Mouse (Mus musculus) megakaryocyte-erythroid progenitor cell, adult 5 weeks (primary cell): ENCODE results near the gene Krtap4-6. TPM values are rescaled to one million over a fixed set of nuclear protein-coding genes. Genes with fewer than 3 reads are reported as not detected.

Experiments used
- polyA plus RNA-seq: library from polyadenylated mRNA; stranded (reverse); fragments of >175 nt; gene quantifications from 2 replicates; pipeline ENCODE4 v1.2.3, GENCODE M21; 2012

Gene Krtap4-6
- 0.08 TPM in 1 of 2 replicates, not detected in the other for polyA plus RNA-seq

GRCm38 (mm10) chr11:99665860-99666259 lies at the start of gene Krtap4-6:
TSS of gene Krtap4-6 (minus strand) at chr11:99665960.

GRCm38 (mm10) chr11:99690463-99690862 lies 24.7 kb upstream of the Krtap4-6 start, which contains the start of gene Gm14190:
TSS of gene Gm14190 (minus strand) at chr11:99690740.

GRCm38 (mm10) chr11:99658467-99659010 lies 7.2 kb downstream of the Krtap4-6 start, which contains the start of gene Gm11563:
TSS of gene Gm11563 (minus strand) at chr11:99658960.

GRCm38 (mm10) chr11:99650136-99650535 lies 15.6 kb downstream of the Krtap4-6 start, which contains the start of gene Gm11555:
TSS of gene Gm11555 (minus strand) at chr11:99650236.

GRCm38 (mm10) chr11:99643635-99644139 lies 22.1 kb downstream of the Krtap4-6 start, which contains the start of gene Krtap4-7:
TSS of gene Krtap4-7 (minus strand) at chr11:99644089.

GRCm38 (mm10) chr11:99634653-99635134 lies 31.1 kb downstream of the Krtap4-6 start, which contains the start of gene Krtap4-2:
TSS of gene Krtap4-2 (minus strand) at chr11:99635084.

GRCm38 (mm10) chr11:99628138-99628537 lies 37.6 kb downstream of the Krtap4-6 start, which contains the start of gene Krtap4-1:
TSS of gene Krtap4-1 (minus strand) at chr11:99628238.

GRCm38 (mm10) chr11:99620335-99620734 lies 45.4 kb downstream of the Krtap4-6 start, which contains the start of gene Gm11562:
TSS of gene Gm11562 (minus strand) at chr11:99620435.

Other genes with a start within 250 kb of the Krtap4-6 start
- gene Krt12, start 243.7 kb downstream of the Krtap4-6 start, polyA plus RNA-seq = not detected in 2 replicates
- gene Krt20, start 227.8 kb downstream of the Krtap4-6 start, polyA plus RNA-seq = not detected in 2 replicates
- not detected in 2 replicates for gene Krt23, start 172.8 kb downstream of the Krtap4-6 start, polyA plus RNA-seq
- gene Krt39, start 144.6 kb downstream of the Krtap4-6 start, polyA plus RNA-seq = not detected in 2 replicates
- not detected in 2 replicates for gene Krt40, start 122.8 kb downstream of the Krtap4-6 start, polyA plus RNA-seq
- not detected in 2 replicates for gene Krtap3-3, start 115.1 kb downstream of the Krtap4-6 start, polyA plus RNA-seq
- gene Krtap3-2, start 109.1 kb downstream of the Krtap4-6 start, polyA plus RNA-seq = not detected in 2 replicates
- gene Gm11939, start 106.5 kb downstream of the Krtap4-6 start, polyA plus RNA-seq = not detected in 2 replicates
- not detected in 2 replicates for gene Krtap3-1, start 99.3 kb downstream of the Krtap4-6 start, polyA plus RNA-seq
- not detected in 2 replicates for gene Krtap1-5, start 84.9 kb downstream of the Krtap4-6 start, polyA plus RNA-seq
- not detected in 2 replicates for gene Krtap1-4, start 82.3 kb downstream of the Krtap4-6 start, polyA plus RNA-seq
- gene Krtap1-3, start 74.6 kb downstream of the Krtap4-6 start, polyA plus RNA-seq = not detected in 2 replicates
- gene Krtap9-3, start 67.9 kb downstream of the Krtap4-6 start, polyA plus RNA-seq = not detected in 2 replicates
- not detected in 2 replicates for gene Gm11938, start 62.7 kb downstream of the Krtap4-6 start, polyA plus RNA-seq
- gene Gm11937, start 55.8 kb downstream of the Krtap4-6 start, polyA plus RNA-seq = not detected in 2 replicates
- gene Krtap2-4, start 51.1 kb downstream of the Krtap4-6 start, polyA plus RNA-seq = not detected in 2 replicates
- gene Gm11562, start 45.5 kb downstream of the Krtap4-6 start, polyA plus RNA-seq = not detected in 2 replicates
- 0.11 TPM in 1 of 2 replicates, not detected in the other for gene Krtap4-1, start 37.7 kb downstream of the Krtap4-6 start, polyA plus RNA-seq
- not detected in 2 replicates for gene Krtap4-2, start 30.9 kb downstream of the Krtap4-6 start, polyA plus RNA-seq
- not detected in 2 replicates for gene Krtap4-7, start 21.9 kb downstream of the Krtap4-6 start, polyA plus RNA-seq
- gene Gm11555, start 15.7 kb downstream of the Krtap4-6 start, polyA plus RNA-seq = not detected in 2 replicates
- gene Gm11563, start 7.0 kb downstream of the Krtap4-6 start, polyA plus RNA-seq = not detected in 2 replicates
- gene Gm14190, start 24.8 kb upstream of the Krtap4-6 start, polyA plus RNA-seq = not detected in 2 replicates
- gene Gm14180, start 68.3 kb upstream of the Krtap4-6 start, polyA plus RNA-seq = not detected in 2 replicates
- gene Gm11595, start 107.0 kb upstream of the Krtap4-6 start, polyA plus RNA-seq = not detected in 2 replicates
- gene Krtap4-8, start 114.7 kb upstream of the Krtap4-6 start, polyA plus RNA-seq = not detected in 2 replicates
- not detected in 2 replicates for gene Krtap4-9, start 119.2 kb upstream of the Krtap4-6 start, polyA plus RNA-seq
- not detected in 2 replicates for gene Gm11596, start 127.5 kb upstream of the Krtap4-6 start, polyA plus RNA-seq
- gene Gm11569, start 133.0 kb upstream of the Krtap4-6 start, polyA plus RNA-seq = not detected in 2 replicates
- gene Gm11554, start 138.5 kb upstream of the Krtap4-6 start, polyA plus RNA-seq = not detected in 2 replicates
- gene Krtap4-13, start 143.9 kb upstream of the Krtap4-6 start, polyA plus RNA-seq = not detected in 2 replicates
- not detected in 2 replicates for gene Gm11564, start 149.7 kb upstream of the Krtap4-6 start, polyA plus RNA-seq
- gene 2300003K06Rik, start 172.1 kb upstream of the Krtap4-6 start, polyA plus RNA-seq = not detected in 2 replicates
- gene Krtap4-16, start 185.6 kb upstream of the Krtap4-6 start, polyA plus RNA-seq = not detected in 2 replicates
- not detected in 2 replicates for gene Gm11568, start 192.0 kb upstream of the Krtap4-6 start, polyA plus RNA-seq
- not detected in 2 replicates for gene Gm11559, start 198.5 kb upstream of the Krtap4-6 start, polyA plus RNA-seq
- not detected in 2 replicates for gene Krtap9-1, start 207.4 kb upstream of the Krtap4-6 start, polyA plus RNA-seq
- gene Gm11567, start 213.2 kb upstream of the Krtap4-6 start, polyA plus RNA-seq = not detected in 2 replicates
- not detected in 2 replicates for gene Krtap31-1, start 242.0 kb upstream of the Krtap4-6 start, polyA plus RNA-seq
- not detected in 2 replicates for gene Gm11565, start 248.8 kb upstream of the Krtap4-6 start, polyA plus RNA-seq